Mouse (Mus musculus) forebrain, embryonic 14.5 days (tissue): Measurements from ENCODE around the gene Map7d3. TPM values are rescaled to one million over a fixed set of nuclear protein-coding genes. Genes with fewer than 3 reads are reported as not detected.

Experiments used
- ATAC-seq: fragments of 200-750 bp; cut with Nextera tagmentation; 2 replicates; pipeline ENCODE4 v1.8.0; 2017; ENCODE audit warnings: mild to moderate bottlenecking, moderate library complexity
- DNase-seq: peaks from one replicate; pipeline ENCODE4 v3.0.0-alpha.2; 2015; ENCODE audit warnings: low spot score
- H3K27ac ChIP-seq: fragments of 300-500 bp; sonication (generic); 2 replicates; pipeline ENCODE4 v1.5.1; 2014; ENCODE audit warnings: low read depth, mild to moderate bottlenecking, control low read depth, low read length, moderate library complexity
- H3K27me3 ChIP-seq: fragments of 300-500 bp; sonication (generic); replicated peaks from 2 replicates; pipeline ENCODE4 v1.6.1; 2014; ENCODE audit warnings: low read length, control low read depth, mixed read lengths; ENCODE audit not compliant: control insufficient read depth, insufficient read depth
- H3K36me3 ChIP-seq: fragments of 300-500 bp; sonication (generic); 2 replicates; pipeline ENCODE4 v1.6.1; 2014; ENCODE audit warnings: low read length, control low read depth; ENCODE audit not compliant: control insufficient read depth, insufficient read depth
- H3K4me1 ChIP-seq: fragments of 300-500 bp; sonication (generic); 2 replicates; pipeline ENCODE4 v1.6.1; 2014; ENCODE audit warnings: antibody characterized with exemption, low read length, control low read depth; ENCODE audit not compliant: control insufficient read depth, insufficient read depth
- H3K4me2 ChIP-seq: fragments of 300-500 bp; sonication (generic); 2 replicates; pipeline ENCODE4 v1.6.1; 2014; ENCODE audit warnings: mild to moderate bottlenecking, control low read depth, low read length
- H3K4me3 ChIP-seq: fragments of 300-500 bp; sonication (generic); 2 replicates; pipeline ENCODE4 v1.5.1; 2014; ENCODE audit warnings: low read depth, low read length, control low read depth
- H3K9ac ChIP-seq: fragments of 300-500 bp; sonication (generic); 2 replicates; pipeline ENCODE4 v1.6.1; 2014; ENCODE audit warnings: mild to moderate bottlenecking, low read length, control low read depth, moderate library complexity
- H3K9me3 ChIP-seq: fragments of 300-500 bp; sonication (generic); replicated peaks from 2 replicates; pipeline ENCODE4 v1.6.1; 2016; ENCODE audit warnings: low read length, control low read depth, mixed read lengths; ENCODE audit not compliant: control insufficient read depth
- WGBS: fragments of 180-500 bp; shearing (Covaris S2); extraction: QIAGEN DNeasy Blood & Tissue Kit; methylation state at CpG from one replicate; pipeline ENCODE4 v1.1.7; 2014; 5-methylcytosine and 5-hydroxymethylcytosine counted together
- polyA plus RNA-seq: library from polyadenylated mRNA; unstranded; fragments of >200 nt; fragmentation: Nextera tagmentation; extraction: Ambion mirVana; gene quantifications from 2 replicates; pipeline ENCODE4 v1.2.1, GENCODE M21; 2014

The Map7d3 gene
- polyA plus RNA-seq, 1 experiment from 2014 or later: 0.90 TPM

- H3K27me3 ChIP-seq: no peaks in the 10 kb centered on the region
- H3K4me2 ChIP-seq: no peak overlapping the region
- no peak for DNase-seq
- no peak overlapping the region for H3K9ac ChIP-seq
- no peak for ATAC-seq
- WGBS: 78% methylated on average over 6 of the region's 6 CpGs
- H3K9me3 ChIP-seq: no peaks in the 10 kb centered on the region
- no peak overlapping the region for H3K27ac ChIP-seq
- no peaks in the 10 kb centered on the region for H3K4me1 ChIP-seq
- no peaks in the 10 kb centered on the region for H3K36me3 ChIP-seq
- H3K4me3 ChIP-seq: no peak overlapping the region
Observed at GRCm38 (mm10) chrX:56752144-56752543, 70.0 kb downstream of the Map7d3 start.

- Histone ChIP-seq H3K27ac (no peak overlapping the region), H3K36me3 (no peaks in the 10 kb centered on the region), H3K27me3 (no peaks in the 10 kb centered on the region), H3K9ac (no peak overlapping the region), H3K4me3 (no peak overlapping the region), H3K4me2 (no peak overlapping the region), H3K9me3 (no peaks in the 10 kb centered on the region), H3K4me1 (no peaks in the 10 kb centered on the region)
- no peak for DNase-seq
- 64% methylated on average over 4 of the region's 4 CpGs for WGBS
- no peak for ATAC-seq
Observed at GRCm38 (mm10) chrX:56751536-56751935, 70.6 kb downstream of the Map7d3 start.

Other genes starting within 250 kb of the Map7d3 start
- gene Mmgt1, start 224.3 kb downstream of the Map7d3 start, polyA plus RNA-seq: 45.8 and 49.9 TPM in 2 replicates
- gene Slc9a6, start 212.6 kb downstream of the Map7d3 start, polyA plus RNA-seq: 29.9 and 30.2 TPM in 2 replicates
- gene Fhl1, start 90.5 kb downstream of the Map7d3 start, polyA plus RNA-seq: 141 and 157 TPM in 2 replicates
- gene Adgrg4, start 47.8 kb upstream of the Map7d3 start, polyA plus RNA-seq: not detected in 2 replicates
- gene Brs3, start 220.7 kb upstream of the Map7d3 start, polyA plus RNA-seq: 0.42 and 0.57 TPM in 2 replicates
- gene Htatsf1, start 231.3 kb upstream of the Map7d3 start, polyA plus RNA-seq: 78.1 and 80.3 TPM in 2 replicates